Mouse (Mus musculus) frontal cortex, postnatal 36 days (tissue): Measurements from ENCODE around the gene Otulinl.
A peak's percentile ranks its signal among the peaks of the same experiment; 100 is the strongest.

Experiments used
- DNase-seq, 2 experiments: peaks; one replicate each; pipeline ENCODE4 v3.0.0; 2022; ENCODE audit warnings: low spot score in 2 of 2

Gene Otulinl

DNA sequence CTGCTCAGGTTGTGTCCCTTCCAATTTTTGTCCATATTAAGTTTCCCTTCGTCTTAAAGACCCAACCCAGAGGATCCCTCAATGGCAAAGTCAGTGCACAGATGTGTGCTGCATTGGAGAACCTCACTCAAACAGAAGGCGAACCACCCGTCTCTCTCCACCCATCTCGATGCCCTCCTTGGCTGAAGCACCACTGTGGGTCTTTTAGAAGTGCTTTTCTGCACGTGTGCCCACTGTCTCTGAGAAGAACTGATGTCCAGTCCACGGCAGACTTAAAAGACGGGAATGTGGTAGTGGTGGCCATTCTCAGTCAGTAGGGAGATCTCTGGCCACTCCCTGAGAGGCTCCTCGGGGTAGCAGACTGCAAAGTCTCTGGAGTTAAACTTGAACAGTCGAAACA is 24.8 kb downstream of the Otulinl start:
- no peak for DNase-seq

DNA sequence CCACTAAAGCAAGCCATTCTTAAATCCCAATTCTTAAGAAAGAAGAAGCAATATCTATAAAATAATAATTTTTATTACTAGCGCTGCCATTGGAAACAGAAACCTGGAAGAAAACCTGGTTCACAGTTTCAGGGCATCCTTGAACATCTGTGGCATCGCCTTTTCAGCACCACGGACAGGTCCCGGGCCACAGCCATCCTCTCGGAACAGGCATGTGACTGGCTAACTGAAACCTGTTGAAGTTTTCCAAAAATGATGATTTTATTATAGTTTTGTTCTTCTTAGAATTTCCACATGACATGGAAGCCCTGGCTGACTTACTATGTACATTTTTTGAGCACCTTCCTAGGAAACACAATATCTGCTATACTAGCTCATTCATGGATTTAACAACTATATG is 26.4 kb downstream of the Otulinl start:
- no peak for DNase-seq

- DNase-seq = no peak
Observed at GRCm38 (mm10) chr15:27647686-27648085, 33.7 kb downstream of the Otulinl start.

GRCm38 (mm10) chr15:27646665-27647064 is 34.7 kb downstream of the Otulinl start:
- DNase-seq = no peak

GRCm38 (mm10) chr15:27645250-27645649 is 36.1 kb downstream of the Otulinl start:
- no peak for DNase-seq

- peak; percentile 32 to 71 for DNase-seq
Observed at GRCm38 (mm10) chr15:27642895-27643294, 38.5 kb downstream of the Otulinl start.

- DNase-seq = no peak
Observed at GRCm38 (mm10) chr15:27641171-27641570, 40.2 kb downstream of the Otulinl start.

- no peak for DNase-seq
Observed at GRCm38 (mm10) chr15:27633941-27634900, 47.2 kb downstream of the Otulinl start.

GRCm38 (mm10) chr15:27630601-27631383 is 50.6 kb downstream of the Otulinl start, which contains the start of gene Otulin:
Otulin (minus strand) TSS chr15:27630693.
- DNase-seq = peak; percentile 98

DNA sequence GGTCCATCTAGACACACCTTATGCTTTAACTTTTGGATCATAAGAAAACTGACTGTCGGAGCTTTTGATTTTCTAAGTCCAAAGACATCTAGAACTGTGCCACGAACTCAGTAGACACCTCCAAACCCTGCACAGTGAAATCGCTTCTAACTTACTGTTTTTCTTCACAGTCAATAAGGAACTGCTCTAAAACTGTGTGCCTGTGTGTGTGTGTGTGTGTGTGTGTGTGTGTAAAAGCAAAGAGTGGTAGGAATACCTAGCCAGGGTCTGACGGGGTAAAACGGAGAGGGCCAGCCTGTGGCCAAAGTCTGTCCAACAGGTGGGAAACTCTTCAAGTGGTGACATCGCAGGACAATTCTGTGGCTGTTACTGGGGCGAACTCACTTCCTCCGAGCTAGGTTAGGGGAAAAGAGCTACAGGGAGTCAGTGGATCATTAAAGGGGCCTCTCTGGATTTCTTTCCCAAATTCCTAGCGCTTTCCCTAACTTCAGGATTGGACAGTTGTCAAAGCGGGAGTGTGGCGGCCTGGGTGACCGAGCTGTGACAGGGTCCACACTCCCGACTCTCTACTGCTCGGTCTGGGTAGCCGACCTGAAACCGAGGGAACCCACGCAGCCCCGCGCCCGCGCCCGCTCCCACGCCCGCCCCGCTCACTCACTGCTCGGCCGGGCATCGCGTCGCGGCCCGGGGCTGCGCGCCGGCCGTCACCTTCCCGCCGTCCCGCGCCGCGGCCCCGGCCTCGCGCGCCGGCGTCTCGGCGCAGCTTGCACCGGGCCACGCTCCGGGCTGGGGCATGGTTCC is 51.4 kb downstream of the Otulinl start:
- DNase-seq = no peak

GRCm38 (mm10) chr15:27629046-27629445 is 52.3 kb downstream of the Otulinl start:
- DNase-seq = no peak

- DNase-seq = no peak
Observed at GRCm38 (mm10) chr15:27627794-27628193, 53.6 kb downstream of the Otulinl start.

- DNase-seq = no peak
Observed at GRCm38 (mm10) chr15:27626314-27626713, 55.1 kb downstream of the Otulinl start.

GRCm38 (mm10) chr15:27625890-27626255 is 55.5 kb downstream of the Otulinl start:
- DNase-seq = no peak

DNA sequence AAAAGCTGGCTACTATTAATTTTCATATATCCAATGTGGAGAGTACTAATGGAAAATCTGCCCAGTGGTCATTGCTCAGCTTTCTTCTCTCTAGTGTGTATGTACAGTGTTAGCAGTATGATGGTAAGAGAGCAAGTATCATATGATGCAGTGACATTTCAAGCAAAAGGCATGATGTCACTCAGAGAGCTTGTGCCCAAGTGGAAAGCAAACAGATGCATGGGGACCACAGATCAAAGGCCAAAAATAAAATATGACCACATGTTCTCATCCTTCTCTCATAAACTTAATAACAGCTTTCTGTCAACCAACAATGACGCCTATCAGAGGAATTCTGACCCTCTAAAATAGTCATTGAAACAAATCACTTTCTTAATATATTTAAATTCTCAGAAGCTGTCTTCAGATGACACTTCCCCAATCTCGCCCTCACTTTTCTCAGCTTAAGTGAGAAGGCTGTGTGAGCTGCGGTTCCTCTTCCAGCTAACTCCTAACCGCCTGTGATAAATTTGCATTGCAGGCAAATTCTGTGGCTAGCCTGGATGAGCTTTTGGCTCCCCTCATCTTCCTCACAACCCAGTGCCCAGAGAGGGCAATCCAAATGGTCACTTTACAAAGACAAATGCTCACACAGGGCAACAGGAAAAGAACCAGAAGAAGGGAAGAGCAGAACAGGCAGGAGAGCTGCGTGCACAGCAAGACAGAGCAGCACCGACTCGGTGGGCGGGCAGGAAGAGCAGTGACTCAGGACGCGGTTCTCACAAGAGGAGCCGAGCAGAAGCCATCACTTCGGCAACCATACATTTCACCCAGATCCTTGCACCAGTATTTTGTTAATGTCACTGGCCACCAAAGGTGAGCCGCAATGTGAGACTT is 56.1 kb downstream of the Otulinl start:
- DNase-seq = peak; percentile 58 to 59

DNA sequence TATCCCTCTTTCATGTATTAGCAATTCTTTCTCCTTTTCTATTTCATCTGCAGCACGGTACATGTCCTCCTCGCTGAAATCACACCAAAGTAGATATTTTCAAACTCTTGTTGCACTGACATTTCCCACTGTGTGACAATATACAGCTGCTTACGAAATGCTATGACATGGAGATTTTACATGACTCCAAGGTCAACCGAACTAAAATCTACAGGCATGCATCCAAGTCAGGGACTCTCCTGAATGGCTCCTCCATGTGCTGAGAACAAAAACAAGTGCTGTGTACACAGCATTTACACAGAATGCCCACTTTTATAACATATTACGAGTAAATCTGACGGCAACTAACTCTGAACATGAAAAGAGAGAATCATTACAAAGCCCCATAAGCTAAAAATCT is 58.1 kb downstream of the Otulinl start:
- no peak for DNase-seq

GRCm38 (mm10) chr15:27620475-27621185 is 60.7 kb downstream of the Otulinl start:
- no peak for DNase-seq

GRCm38 (mm10) chr15:27619683-27620082 is 61.7 kb downstream of the Otulinl start:
- no peak for DNase-seq

DNA sequence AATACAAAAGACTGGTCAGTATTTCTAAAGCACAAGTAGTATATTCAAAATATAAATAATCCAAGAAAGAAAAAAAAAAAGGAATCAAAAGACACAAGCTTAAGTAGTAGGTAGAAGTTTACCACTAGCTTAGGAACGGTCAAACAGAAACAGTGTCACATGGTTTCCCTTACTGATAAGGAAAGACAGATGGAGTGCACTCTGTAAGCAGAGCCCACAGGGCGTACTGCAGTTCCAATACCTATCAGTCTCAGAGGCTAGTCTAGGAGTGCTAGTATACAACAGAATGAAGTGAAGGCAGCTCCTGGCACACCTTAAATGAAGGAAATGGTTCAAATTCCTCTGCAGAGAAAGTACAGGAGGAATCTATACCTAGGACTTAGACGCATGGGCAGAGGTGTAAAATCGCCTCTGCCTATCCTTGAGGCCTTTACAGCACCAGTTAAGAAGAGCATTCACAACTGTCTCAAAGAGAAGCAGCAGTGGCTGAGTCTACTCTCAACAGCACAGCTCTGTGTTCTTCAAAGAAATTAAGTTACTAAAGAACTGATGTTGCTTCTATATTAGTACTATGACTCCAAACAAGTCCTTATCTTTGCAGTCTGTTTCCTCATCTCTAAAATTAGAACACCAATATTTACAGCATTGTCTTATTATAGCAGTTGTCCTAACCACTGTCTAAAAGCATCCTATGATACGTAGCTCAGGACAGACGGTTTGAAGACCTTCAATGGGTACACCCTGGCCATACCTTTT is 62.4 kb downstream of the Otulinl start:
- DNase-seq = no peak
